Mouse (Mus musculus) CH12.LX (cell line): ENCODE measurements at regions not wholly inside any gene's neighbourhood (a gene's known extent, or its start where the extent isn't known, plus 50 kb on each side); places are given as distances from the start of the nearest gene placed in this dataset.

Source experiments
- DNase-seq: peaks from one replicate; pipeline ENCODE4 v3.0.0-alpha.2; 2013; ENCODE audit errors: extremely low read depth
- H3K27ac ChIP-seq: 2 replicates; pipeline ENCODE4 v1.5.1; 2012; ENCODE audit warnings: low read depth, mild to moderate bottlenecking, control low read depth, moderate library complexity; ENCODE audit not compliant: insufficient read depth
- H3K27me3 ChIP-seq: replicated peaks from 2 replicates; pipeline ENCODE3; 2012; ENCODE audit warnings: inconsistent platforms
- H3K36me3 ChIP-seq, 2 experiments: replicated peaks in 1 of 2; 2 replicates each; pipeline versions ENCODE3 to v1.6.1; 2012; ENCODE audit warnings: inconsistent platforms in 1 of 2, low read length in 1 of 2, mild to moderate bottlenecking in 1 of 2, mixed read lengths in 1 of 2, moderate library complexity in 1 of 2; ENCODE audit not compliant: control insufficient read depth in 1 of 2, insufficient read depth in 1 of 2
- H3K4me1 ChIP-seq, 2 experiments: 2 replicates each; pipeline ENCODE4 v1.6.1; 2012; ENCODE audit warnings: inconsistent platforms in 1 of 2, moderate library complexity in 1 of 2; ENCODE audit not compliant: insufficient read depth in 2 of 2, control insufficient read depth in 1 of 2
- H3K4me2 ChIP-seq: 2 replicates; pipeline ENCODE4 v1.6.1; 2012; ENCODE audit warnings: low read depth, mild to moderate bottlenecking, control low read depth; ENCODE audit not compliant: poor library complexity, insufficient read depth, severe bottlenecking
- H3K4me3 ChIP-seq, 3 experiments: fragments of 150-350 bp in 1 of 3; sonication (generic) in 1 of 3; replicated peaks in 1 of 3; 2 replicates each; pipeline versions ENCODE3 to v1.5.1; 2011 to 2012; ENCODE audit warnings: low read depth in 2 of 3, low read length in 2 of 3, mild to moderate bottlenecking in 2 of 3, moderate library complexity in 2 of 3, control low read depth in 1 of 3, improper control_type of control experiment in 1 of 3, inconsistent platforms in 1 of 3, mixed read lengths in 1 of 3; ENCODE audit not compliant: poor library complexity in 1 of 3
- H3K79me2 ChIP-seq: replicated peaks from 2 replicates; pipeline ENCODE4 v1.6.1; 2012; ENCODE audit warnings: mild to moderate bottlenecking, moderate library complexity; ENCODE audit not compliant: control insufficient read depth, poor library complexity, insufficient read depth, severe bottlenecking; ENCODE audit errors: extremely low read depth
- H3K9ac ChIP-seq: 2 replicates; pipeline ENCODE4 v1.6.1; 2012; ENCODE audit warnings: low read depth, mild to moderate bottlenecking, control low read depth, moderate library complexity; ENCODE audit not compliant: insufficient read depth
- H3K9me3 ChIP-seq: replicated peaks from 2 replicates; pipeline ENCODE3; 2012; ENCODE audit warnings: low read length, inconsistent platforms, mixed read lengths
- CHD1 ChIP-seq: IDR thresholded peaks from 2 replicates; pipeline ENCODE4 v1.6.1; 2012; ENCODE audit warnings: low read depth, low read length, improper control_type of control experiment, inconsistent platforms
- E2F4 ChIP-seq: IDR thresholded peaks from 2 replicates; pipeline ENCODE4 v1.6.1; 2011; ENCODE audit warnings: low read depth, low read length, improper control_type of control experiment; ENCODE audit not compliant: insufficient replicate concordance
- ELF1 ChIP-seq: IDR thresholded peaks from 2 replicates; pipeline ENCODE4 v1.6.1; 2014; ENCODE audit warnings: low read depth, mild to moderate bottlenecking, inconsistent platforms, low read length, improper control_type of control experiment
- ETS1 ChIP-seq: conservative IDR thresholded peaks from 2 replicates; pipeline ENCODE4 v1.6.1; 2012; ENCODE audit warnings: low read depth, mild to moderate bottlenecking, inconsistent platforms, low read length, improper control_type of control experiment, moderate library complexity
- HCFC1 ChIP-seq: IDR thresholded peaks from 2 replicates; pipeline ENCODE4 v1.6.1; 2012; ENCODE audit warnings: low read depth, mild to moderate bottlenecking, inconsistent platforms, low read length, improper control_type of control experiment
- IRF4 ChIP-seq: IDR thresholded peaks from 2 replicates; pipeline ENCODE4 v1.6.1; 2014; ENCODE audit warnings: low read depth, mild to moderate bottlenecking, inconsistent platforms, low read length, improper control_type of control experiment
- KAT2A ChIP-seq: IDR thresholded peaks from 2 replicates; pipeline ENCODE4 v1.6.1; 2012; ENCODE audit warnings: low read length, improper control_type of control experiment, inconsistent platforms; ENCODE audit not compliant: insufficient replicate concordance
- MAX ChIP-seq: IDR thresholded peaks from 2 replicates; pipeline ENCODE4 v1.6.1; 2011; ENCODE audit warnings: low read length, improper control_type of control experiment
- MAZ ChIP-seq: IDR thresholded peaks from 2 replicates; pipeline ENCODE4 v1.6.1; 2012; ENCODE audit warnings: low read depth, mild to moderate bottlenecking, inconsistent platforms, low read length, improper control_type of control experiment, moderate library complexity
- MEF2A ChIP-seq: IDR thresholded peaks from 2 replicates; pipeline ENCODE4 v1.6.1; 2014; ENCODE audit warnings: low read depth, mild to moderate bottlenecking, inconsistent platforms, low read length, improper control_type of control experiment, borderline replicate concordance
- MYC ChIP-seq: IDR thresholded peaks from 2 replicates; pipeline ENCODE4 v1.6.1; 2011; ENCODE audit warnings: low read depth, mild to moderate bottlenecking, improper control_type of control experiment, low read length
- NELFE ChIP-seq: IDR thresholded peaks from 2 replicates; pipeline ENCODE4 v1.6.1; 2011; ENCODE audit warnings: low read depth, low read length, improper control_type of control experiment
- NRF1 ChIP-seq: IDR thresholded peaks from 2 replicates; pipeline ENCODE4 v1.6.1; 2014; ENCODE audit warnings: low read depth, mild to moderate bottlenecking, inconsistent platforms, low read length, improper control_type of control experiment, moderate library complexity
- PAX5 ChIP-seq: IDR thresholded peaks from 2 replicates; pipeline ENCODE4 v1.6.1; 2012; ENCODE audit warnings: low read length, inconsistent platforms, mixed read lengths
- POLR2A ChIP-seq: IDR thresholded peaks from 2 replicates; pipeline ENCODE4 v1.6.1; 2011; ENCODE audit warnings: low read depth, mild to moderate bottlenecking, improper control_type of control experiment, low read length
- RCOR1 ChIP-seq: conservative IDR thresholded peaks from 2 replicates; pipeline ENCODE4 v1.6.1; 2012; ENCODE audit warnings: low read depth, mild to moderate bottlenecking, inconsistent platforms, low read length, improper control_type of control experiment
- SMC3 ChIP-seq: IDR thresholded peaks from 2 replicates; pipeline ENCODE4 v1.6.1; 2011; ENCODE audit warnings: low read depth, low read length, improper control_type of control experiment
- TBP ChIP-seq: conservative IDR thresholded peaks from 2 replicates; pipeline ENCODE4 v1.6.1; 2011; ENCODE audit warnings: low read depth, low read length, improper control_type of control experiment
- TCF12 ChIP-seq: IDR thresholded peaks from 2 replicates; pipeline ENCODE4 v1.6.1; 2014; ENCODE audit warnings: low read depth, mild to moderate bottlenecking, inconsistent platforms, low read length, improper control_type of control experiment
- UBTF ChIP-seq: IDR thresholded peaks from 2 replicates; pipeline ENCODE4 v1.6.1; 2012; ENCODE audit warnings: low read depth, mild to moderate bottlenecking, inconsistent platforms, low read length, improper control_type of control experiment, moderate library complexity
- USF1 ChIP-seq: IDR thresholded peaks from 2 replicates; pipeline ENCODE4 v1.6.1; 2014; ENCODE audit warnings: low read depth, mild to moderate bottlenecking, inconsistent platforms, low read length, improper control_type of control experiment
- ZC3H11A ChIP-seq: IDR thresholded peaks from 2 replicates; pipeline ENCODE4 v1.6.1; 2012; ENCODE audit warnings: low read depth, mild to moderate bottlenecking, inconsistent platforms, low read length, improper control_type of control experiment
- ZKSCAN1 ChIP-seq: IDR thresholded peaks from 2 replicates; pipeline ENCODE4 v1.6.1; 2012; ENCODE audit warnings: low read depth, inconsistent platforms, low read length, improper control_type of control experiment, borderline replicate concordance
- ZNF384 ChIP-seq: IDR thresholded peaks from 2 replicates; pipeline ENCODE4 v1.6.1; 2012; ENCODE audit warnings: low read depth, low read length, improper control_type of control experiment, inconsistent platforms
- dilution Hi-C: fragments of 300-500 bp; cut with MboI; formaldehyde crosslinking; loops from 2 replicates; pipeline ENCODE4 v1.14.3; 2020; ENCODE audit warnings: low sequenced_read_pairs; ENCODE audit not compliant: extremely low pct_unique_long_range_greater_than_20kb, extremely low pct_ligation_motif_present
- in situ Hi-C: fragments of 300-500 bp; cut with MboI; formaldehyde crosslinking; loops from 3 replicates; pipeline ENCODE4 v1.14.3; 2019; ENCODE audit warnings: low sequenced_read_pairs, low pct_ligation_motif_present, low pct_unique_long_range_greater_than_20kb, mixed read lengths

- Histone ChIP-seq H3K4me3 (no peak overlapping the region), H3K4me2 (no peak overlapping the region), H3K79me2 (no peaks in the 10 kb centered on the region), H3K4me1 (peaks cover 22 to 60% of the 10 kb centered on the region in 2 experiments), H3K27ac (no peak overlapping the region), H3K9me3 (no peaks in the 10 kb centered on the region), H3K27me3 (no peaks in the 10 kb centered on the region), H3K36me3 (no peaks in the 10 kb centered on the region), H3K9ac (no peak overlapping the region)
- TF ChIP-seq MAX (no peak), SMC3 (no peak)
- dilution Hi-C loops = no loop called here
- DNase-seq = no peak
- in situ Hi-C loops = no loop called here
These were observed 58.8 kb upstream of the Hbs1l start for GRCm38 (mm10) chr10:21237000-21237399.

DNA sequence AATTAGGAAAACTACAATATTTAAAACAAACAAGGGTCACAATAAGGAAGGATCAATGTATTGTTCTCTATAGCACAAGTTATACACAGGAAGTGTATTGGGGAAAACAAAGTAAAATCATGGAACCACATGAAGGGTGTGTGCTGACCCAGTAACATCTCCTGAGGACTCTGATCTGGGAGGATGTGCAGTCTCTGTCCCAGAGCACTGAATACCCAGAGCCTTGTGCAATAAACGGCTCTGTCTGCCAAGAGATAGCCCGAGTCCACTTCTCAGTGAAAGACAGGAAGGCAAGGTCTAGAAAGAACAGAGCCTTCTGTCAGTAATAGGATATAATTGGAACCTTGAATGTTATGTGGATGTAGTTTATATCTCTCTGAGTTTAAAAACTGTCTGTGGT lies 56.3 kb upstream of the Hbs1l start:
- Histone ChIP-seq H3K36me3 (no peaks in the 10 kb centered on the region), H3K9ac (no peak overlapping the region), H3K4me1 (peaks cover 17 to 41% of the 10 kb centered on the region in 2 experiments), H3K27ac (no peak overlapping the region), H3K27me3 (no peaks in the 10 kb centered on the region), H3K4me3 (no peak overlapping the region), H3K4me2 (no peak overlapping the region), H3K9me3 (no peaks in the 10 kb centered on the region), H3K79me2 (no peaks in the 10 kb centered on the region)
- dilution Hi-C loops (no loop called here), in situ Hi-C loops (no loop called here)
- no peak for DNase-seq
- TF ChIP-seq POLR2A (no peak), MEF2A (no peak), E2F4 (no peak), TCF12 (no peak), MYC (no peak), KAT2A (no peak), ZC3H11A (no peak), ZKSCAN1 (no peak), SMC3 (no peak), CHD1 (no peak), NRF1 (no peak)

DNA sequence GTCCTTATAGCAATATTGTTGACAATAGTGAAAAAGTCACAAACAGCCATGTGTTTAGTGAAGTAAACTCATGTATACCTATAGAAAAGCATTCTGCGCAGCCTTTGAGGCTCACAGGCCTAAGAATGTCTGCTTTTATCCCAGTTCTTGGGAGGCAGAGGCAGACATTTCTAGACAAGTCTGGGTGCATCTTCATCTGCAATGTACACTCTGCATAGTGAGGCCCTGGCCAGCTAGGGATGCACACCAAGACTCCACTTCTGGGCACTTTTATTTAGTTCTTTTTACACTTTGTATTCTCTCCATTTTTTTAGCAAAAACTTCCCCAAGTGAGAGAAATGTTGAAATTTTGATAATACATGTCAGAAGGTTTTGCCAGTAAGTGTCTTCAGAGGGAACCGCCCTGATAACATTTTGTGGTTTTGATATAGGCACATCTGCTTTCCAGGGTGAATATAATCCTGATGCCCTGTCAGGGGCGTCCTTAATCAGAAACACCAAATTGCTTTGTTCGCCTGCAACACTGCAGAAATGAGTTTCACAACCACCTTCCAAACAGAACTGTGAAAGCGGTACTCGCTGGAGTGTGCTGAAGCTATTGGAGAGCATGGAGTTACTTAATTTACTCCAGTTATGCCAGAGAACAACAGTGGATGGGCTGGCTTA lies 54.1 kb upstream of the Hbs1l start:
- no peak overlapping the region for H3K4me3 ChIP-seq
- no peak overlapping the region for H3K4me2 ChIP-seq
- peaks cover 8 to 18% of the 10 kb centered on the region in 2 experiments for H3K4me1 ChIP-seq
- no peak for DNase-seq
- H3K9me3 ChIP-seq = no peaks in the 10 kb centered on the region
- TF ChIP-seq ZNF384 = no peak
- no peak for TF ChIP-seq IRF4
- TF ChIP-seq RCOR1 = no peak
- TF ChIP-seq PAX5 = no peak
- no peak for TF ChIP-seq MAZ
- no peak for TF ChIP-seq ETS1
- no peak for TF ChIP-seq USF1
- TF ChIP-seq ELF1 = no peak
- no peak for TF ChIP-seq TBP
- TF ChIP-seq HCFC1 = no peak
- TF ChIP-seq MEF2A = no peak
- TF ChIP-seq NELFE = no peak
- TF ChIP-seq KAT2A = no peak
- no peak for TF ChIP-seq UBTF
- no peak for TF ChIP-seq POLR2A
- TF ChIP-seq, all 38 proteins: peak for 0
- in situ Hi-C loops = no loop called here
- no peaks in the 10 kb centered on the region for H3K36me3 ChIP-seq
- dilution Hi-C loops = no loop called here
- no peaks in the 10 kb centered on the region for H3K79me2 ChIP-seq
- H3K27ac ChIP-seq = no peak overlapping the region
- H3K27me3 ChIP-seq = no peaks in the 10 kb centered on the region
- H3K9ac ChIP-seq = no peak overlapping the region
